Mouse (Mus musculus) embryo, embryonic 10.5 days (tissue): ENCODE data around the gene Olfr1260.

Experiments used
- DNase-seq: peaks from one replicate; pipeline ENCODE4 v3.0.0-alpha.2; 2015; ENCODE audit warnings: low spot score

The Olfr1260 gene

GRCm38 (mm10) chr2:89974184-89974583 is at the start of gene Olfr1260:
Gene Olfr1260, plus strand, starts transcription at chr2:89974340.
- no peak for DNase-seq

GRCm38 (mm10) chr2:89927009-89927408 is 47.1 kb upstream of the Olfr1260 start, which contains the start of gene Olfr1258:
Gene Olfr1258, plus strand, starts transcription at chr2:89927309.
- DNase-seq = no peak

GRCm38 (mm10) chr2:89948564-89948963 is 25.6 kb upstream of the Olfr1260 start, which contains the start of gene Olfr1259:
Gene Olfr1259, minus strand, starts transcription at chr2:89948664.
- DNase-seq = no peak

GRCm38 (mm10) chr2:89977709-89978108 is 3.6 kb downstream of the Olfr1260 start:
- DNase-seq = no peak

GRCm38 (mm10) chr2:89990921-89991320 is 16.8 kb downstream of the Olfr1260 start, which contains the start of gene Olfr1261:
Gene Olfr1261, plus strand, starts transcription at chr2:89991221.
- DNase-seq = no peak

- DNase-seq = no peak
Observed at GRCm38 (mm10) chr2:89999845-90000244, 25.7 kb downstream of the Olfr1260 start, which contains the start of gene Olfr1262. Gene Olfr1262, plus strand, starts transcription at chr2:90000145.

- DNase-seq = no peak
Observed at GRCm38 (mm10) chr2:90011831-90012230, 37.7 kb downstream of the Olfr1260 start, which contains the start of gene Olfr1263. Gene Olfr1263, plus strand, starts transcription at chr2:90012131.

GRCm38 (mm10) chr2:90025477-90025876 is 51.3 kb downstream of the Olfr1260 start, which contains the start of gene Olfr1264:
Gene Olfr1264, minus strand, starts transcription at chr2:90025577.
- no peak for DNase-seq
